Mouse (Mus musculus): Measurements from ENCODE around the gene Ppp1r2.

DNA sequence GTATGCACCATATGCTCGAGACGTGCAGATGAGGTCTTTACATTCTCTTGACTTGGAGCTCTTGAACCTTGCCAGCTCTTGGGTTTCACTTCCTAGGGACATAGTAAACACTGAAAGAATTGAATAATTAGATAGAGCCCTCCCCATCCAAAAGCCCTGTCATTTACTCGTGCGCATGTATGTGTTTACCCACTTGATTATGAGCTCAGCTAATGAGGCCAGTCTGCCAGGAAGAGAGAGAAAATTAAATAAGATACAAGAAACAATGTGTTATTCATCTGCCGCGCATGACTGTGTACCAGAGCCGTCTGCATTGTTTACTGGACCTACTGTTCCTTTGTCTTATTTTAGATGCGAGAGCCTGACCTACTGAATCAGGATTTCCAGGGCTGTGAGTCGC, 63.6 kb downstream of the Ppp1r2 start:
- TF ChIP-seq SIN3A (IDR thresholded peaks at IDR 0.05; ENCODE audit: low read length) (no peak), MAX (IDR thresholded peaks at IDR 0.05; ENCODE audit: low read length) (no peak), CTCF (conservative IDR thresholded peaks at IDR 0.05 in 1 of 2, IDR thresholded peaks at IDR 0.05 in 1 of 2; ENCODE audit: low read depth in 2 of 2, low read length in 2 of 2) (no peak), BHLHE40 (IDR thresholded peaks at IDR 0.05; ENCODE audit: low read depth, low read length) (no peak), USF1 (IDR thresholded peaks at IDR 0.05; ENCODE audit: low read depth, low read length) (no peak), POLR2A (IDR thresholded peaks at IDR 0.05; ENCODE audit: low read depth, low read length) (no peak), NRF1 (IDR thresholded peaks at IDR 0.05; ENCODE audit: low read depth, low read length) (no peak), EP300 (IDR thresholded peaks at IDR 0.05; ENCODE audit: low read length) (no peak)

Measured in CH12.LX (cell line).